Mouse (Mus musculus) cortical plate, adult 2 months (tissue): Measurements from ENCODE around the gene D630039A03Rik.

Source experiments
- CTCF ChIP-seq: fragments of 200-500 bp; IDR thresholded peaks from 2 replicates; pipeline ENCODE4 v1.5.1; 2011; ENCODE audit warnings: mild to moderate bottlenecking, control low read depth, low read length; ENCODE audit not compliant: insufficient read depth; ENCODE audit errors: extremely low read depth
- POLR2A ChIP-seq: fragments of 200-500 bp; IDR thresholded peaks from 2 replicates; pipeline ENCODE4 v1.6.1; 2011; ENCODE audit warnings: mild to moderate bottlenecking, low read length, control low read depth; ENCODE audit not compliant: insufficient read depth; ENCODE audit errors: extremely low read depth

DNA sequence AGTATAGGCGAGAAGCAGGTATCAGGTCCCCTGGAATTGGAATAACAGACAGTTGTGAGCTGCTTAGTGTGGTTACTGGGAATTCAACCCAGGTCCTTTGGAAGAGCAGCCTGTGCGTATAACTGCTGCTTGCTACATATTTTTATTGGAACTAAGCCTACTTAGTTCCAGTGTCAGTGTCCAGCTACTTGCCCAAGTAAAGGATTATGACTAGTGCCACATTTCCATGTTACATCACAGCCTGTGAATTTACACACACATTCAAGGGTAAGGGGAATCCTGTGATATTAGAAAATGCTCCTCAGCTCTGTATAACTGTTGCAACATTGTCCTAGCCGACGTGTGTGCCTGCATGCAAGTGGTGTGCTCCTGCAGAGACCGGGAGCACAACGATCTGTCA is 21.2 kb upstream of the D630039A03Rik start:
- TF ChIP-seq POLR2A: no peak
- TF ChIP-seq CTCF: no peak
